Mouse (Mus musculus) adrenal gland, postnatal 25 days (tissue): Measurements from ENCODE around the gene Avl9. TPM values are rescaled to one million over a fixed set of nuclear protein-coding genes. Genes with fewer than 3 reads are reported as not detected.

Source experiments
- DNase-seq: peaks from one replicate; pipeline ENCODE4 v3.0.0; 2021; ENCODE audit warnings: mixed read lengths
- total RNA-seq: library from RNA; stranded (reverse); gene quantifications from 2 replicates; pipeline ENCODE4 v1.2.3, GENCODE M21; 2021

Gene Avl9
- total RNA-seq, 1 experiment from 2014 or later, result 31.1 TPM

- DNase-seq, result no peak
Measured at GRCm38 (mm10) chr6:56794834-56795233, 80.1 kb downstream of the Avl9 start.

- no peak for DNase-seq
Measured at GRCm38 (mm10) chr6:56796232-56796631, 81.5 kb downstream of the Avl9 start.

GRCm38 (mm10) chr6:56796668-56797141 lies 82.0 kb downstream of the Avl9 start:
- DNase-seq, result peak; percentile 19

DNA sequence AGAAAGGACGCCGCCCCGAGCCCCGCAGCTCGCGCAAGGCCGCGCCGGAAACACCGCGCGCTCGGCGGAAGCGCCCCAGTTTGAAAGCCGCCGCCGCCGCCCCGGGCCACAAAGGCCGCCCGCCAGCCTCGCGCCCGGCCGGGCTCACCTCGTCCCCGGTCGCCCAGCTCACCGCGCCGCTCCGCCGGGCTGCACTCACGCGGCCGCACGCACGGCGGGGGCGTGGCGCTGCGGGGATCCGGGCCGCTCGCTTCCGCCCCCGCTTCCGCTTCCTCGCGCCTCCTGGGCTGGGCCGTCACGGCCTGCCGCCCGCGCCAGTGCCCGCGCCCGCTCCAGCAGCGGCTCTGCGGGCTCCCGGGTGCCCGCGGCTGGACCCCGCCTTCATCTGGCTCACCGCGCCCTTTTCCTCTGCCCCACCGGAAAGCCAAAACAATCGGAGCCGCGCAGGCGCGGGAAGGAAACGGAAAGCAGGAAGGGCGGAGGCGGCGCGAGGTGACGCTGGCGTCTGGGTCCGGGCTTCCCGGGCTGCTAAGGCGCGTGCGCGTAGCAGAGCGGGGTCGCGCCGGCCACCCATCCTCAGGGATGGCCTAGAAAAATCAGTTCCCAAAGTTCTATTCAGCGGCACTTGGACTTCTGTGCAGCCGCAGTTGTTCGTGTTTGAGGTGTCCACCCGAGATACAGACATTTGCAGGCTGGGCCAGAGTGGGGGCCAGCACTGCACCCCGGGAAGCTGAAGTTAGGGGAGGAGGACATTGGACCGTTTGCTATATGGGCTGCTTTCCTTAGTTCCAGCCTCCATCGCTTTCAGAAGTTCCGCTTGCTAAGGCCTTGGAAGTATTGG lies 82.8 kb downstream of the Avl9 start, which contains the start of gene Kbtbd2:
TSS of gene Kbtbd2 (minus strand) at position 503 of the 841 bp plus-strand sequence.
- DNase-seq, result peak; percentile 94

GRCm38 (mm10) chr6:56798152-56798465 lies 83.4 kb downstream of the Avl9 start:
- no peak for DNase-seq

DNA sequence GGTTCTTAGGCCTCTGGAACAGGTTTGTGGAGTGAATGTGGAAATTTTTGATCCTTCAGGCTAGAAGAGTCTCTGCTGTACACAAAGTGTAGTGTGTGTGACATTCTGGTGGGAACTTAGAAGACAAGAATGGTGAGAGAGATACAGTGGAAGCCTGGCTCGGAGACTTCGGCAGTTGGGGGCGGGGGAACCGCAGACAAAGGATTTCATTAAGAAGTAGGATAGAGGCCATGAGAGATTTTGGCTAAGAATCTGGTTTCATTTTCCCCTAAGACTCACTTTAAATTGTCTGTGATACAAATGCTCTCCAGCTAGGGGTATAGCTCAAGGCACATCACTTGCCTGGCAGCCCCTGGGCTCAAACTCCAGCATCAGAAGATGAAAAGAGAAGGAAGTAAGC lies 90.3 kb downstream of the Avl9 start:
- DNase-seq, result no peak

- no peak for DNase-seq
Measured at GRCm38 (mm10) chr6:56806195-56806594, 91.5 kb downstream of the Avl9 start.

GRCm38 (mm10) chr6:56808656-56809055 lies 94.0 kb downstream of the Avl9 start:
- DNase-seq, result no peak

Other genes starting within 250 kb of the Avl9 start
- gene Pde1c, start 145.8 kb upstream of the Avl9 start, total RNA-seq, result 0.18 TPM in 1 of 2 replicates, not detected in the other
- gene Lsm5, start 10.2 kb upstream of the Avl9 start, total RNA-seq, result 24.1 and 28.7 TPM in 2 replicates
- 36.3 and 36.9 TPM in 2 replicates for gene Kbtbd2, start 82.9 kb downstream of the Avl9 start, total RNA-seq
- 52.4 and 66.4 TPM in 2 replicates for gene Fkbp9, start 117.2 kb downstream of the Avl9 start, total RNA-seq
- gene Nt5c3, start 209.0 kb downstream of the Avl9 start, total RNA-seq, result 20.6 and 23.0 TPM in 2 replicates
- gene Vmn1r4, start 209.1 kb downstream of the Avl9 start, total RNA-seq, result 0.62 and 0.76 TPM in 2 replicates